Mouse (Mus musculus): ENCODE data around the gene Rnf167. TPM values are rescaled to one million over a fixed set of nuclear protein-coding genes. Genes with fewer than 3 reads are reported as not detected.
A peak's percentile ranks its signal among the peaks of the same experiment; 100 is the strongest.

Gene Rnf167
- polyA plus RNA-seq, 1 experiment from 2014 or later: 111 TPM

GRCm38 (mm10) chr11:70664741-70665140 is 17.7 kb downstream of the Rnf167 start:
- no peak overlapping the region for H3K9ac ChIP-seq (ENCODE audit: low read length)
- WGBS: 92% methylated on average over 9 of the region's 9 CpGs
- H3K4me1 ChIP-seq (ENCODE audit: control insufficient read depth, insufficient read depth, low read length): peaks cover 10% of the 10 kb centered on the region
- H3K4me2 ChIP-seq (ENCODE audit: low read depth, low read length): no peak overlapping the region
- no peak for ATAC-seq (ENCODE audit: insufficient read depth, low FRiP score)
- H3K27me3 ChIP-seq (ENCODE audit: control insufficient read depth, insufficient read depth, low read length): no peaks in the 10 kb centered on the region
- H3K9me3 ChIP-seq (replicated peaks; ENCODE audit: control insufficient read depth, low read length): no peaks in the 10 kb centered on the region
- no peak overlapping the region for H3K27ac ChIP-seq (ENCODE audit: low read length)
- H3K4me3 ChIP-seq (replicated peaks; ENCODE audit: low read length): no peak overlapping the region
- H3K36me3 ChIP-seq (ENCODE audit: control insufficient read depth, insufficient read depth, low read length): peaks cover 15% of the 10 kb centered on the region

GRCm38 (mm10) chr11:70666687-70667086 is 19.7 kb downstream of the Rnf167 start:
- Histone ChIP-seq H3K27ac (ENCODE audit: low read length) (no peak overlapping the region), H3K9me3 (replicated peaks; ENCODE audit: control insufficient read depth, low read length) (no peaks in the 10 kb centered on the region), H3K4me1 (ENCODE audit: control insufficient read depth, insufficient read depth, low read length) (peaks cover 21% of the 10 kb centered on the region), H3K27me3 (ENCODE audit: control insufficient read depth, insufficient read depth, low read length) (no peaks in the 10 kb centered on the region), H3K4me2 (ENCODE audit: low read depth, low read length) (no peak overlapping the region), H3K9ac (ENCODE audit: low read length) (no peak overlapping the region), H3K4me3 (replicated peaks; ENCODE audit: low read length) (no peak overlapping the region), H3K36me3 (ENCODE audit: control insufficient read depth, insufficient read depth, low read length) (peaks cover 15% of the 10 kb centered on the region)
- 93% methylated on average over 8 of the region's 8 CpGs for WGBS
- no peak for ATAC-seq (ENCODE audit: insufficient read depth, low FRiP score)

DNA sequence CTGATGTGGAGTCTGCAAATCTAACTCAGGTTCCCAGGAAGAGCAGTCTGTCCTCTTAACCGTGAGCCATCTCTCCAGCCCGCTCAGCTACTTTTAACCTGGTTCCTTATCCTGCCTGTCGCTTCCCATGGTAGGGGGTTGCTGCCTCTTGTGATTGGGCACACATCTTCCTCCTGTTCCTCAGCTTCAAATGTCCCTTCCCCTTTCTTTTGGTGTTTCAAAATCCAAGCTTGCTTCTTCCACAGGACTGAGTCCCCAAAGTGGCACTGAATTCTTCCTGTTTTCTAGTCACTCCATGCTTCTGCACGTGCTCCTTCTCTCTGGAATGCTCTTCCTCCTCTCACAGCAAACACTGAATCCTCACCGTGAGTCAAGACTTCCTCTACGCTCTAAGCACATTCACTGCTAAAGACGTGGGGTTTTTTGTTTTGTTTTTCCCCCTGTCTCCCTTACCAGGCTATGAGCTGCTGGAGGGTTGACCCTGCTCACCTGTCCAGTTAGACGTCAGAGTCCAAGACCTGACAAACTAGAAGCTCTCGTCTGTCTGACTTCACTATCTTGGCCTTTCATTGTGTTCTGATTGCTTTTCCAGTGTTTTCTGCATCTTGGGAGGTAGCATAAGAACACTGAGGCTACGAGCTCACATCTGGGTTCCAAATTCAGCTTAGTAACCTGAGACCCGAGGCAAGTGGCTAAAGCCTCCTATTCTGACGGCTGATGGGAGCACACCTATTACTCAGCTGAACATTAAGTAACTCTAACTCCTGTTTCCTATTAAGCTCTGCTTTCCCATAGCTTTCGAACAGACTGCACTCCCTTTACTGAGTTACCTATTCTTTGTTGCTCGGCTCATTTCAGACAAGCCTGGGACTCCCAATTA is 20.5 kb downstream of the Rnf167 start:
- H3K9ac ChIP-seq (ENCODE audit: low read length): peak overlapping the region; percentile 82
- peaks cover 15% of the 10 kb centered on the region for H3K36me3 ChIP-seq (ENCODE audit: control insufficient read depth, insufficient read depth, low read length)
- peaks cover 21% of the 10 kb centered on the region for H3K4me1 ChIP-seq (ENCODE audit: control insufficient read depth, insufficient read depth, low read length)
- peak overlapping the region; percentile 99 for H3K27ac ChIP-seq (ENCODE audit: low read length)
- no peaks in the 10 kb centered on the region for H3K9me3 ChIP-seq (replicated peaks; ENCODE audit: control insufficient read depth, low read length)
- ATAC-seq (ENCODE audit: insufficient read depth, low FRiP score): no peak
- peak overlapping the region; percentile 94 for H3K4me2 ChIP-seq (ENCODE audit: low read depth, low read length)
- peak overlapping the region; percentile 73 for H3K4me3 ChIP-seq (replicated peaks; ENCODE audit: low read length)
- no peaks in the 10 kb centered on the region for H3K27me3 ChIP-seq (ENCODE audit: control insufficient read depth, insufficient read depth, low read length)
- WGBS: 60% methylated on average over 14 of the region's 14 CpGs

GRCm38 (mm10) chr11:70668335-70668770 is 21.3 kb downstream of the Rnf167 start:
- Histone ChIP-seq H3K36me3 (ENCODE audit: control insufficient read depth, insufficient read depth, low read length) (peaks cover 15% of the 10 kb centered on the region), H3K9me3 (replicated peaks; ENCODE audit: control insufficient read depth, low read length) (no peaks in the 10 kb centered on the region), H3K4me1 (ENCODE audit: control insufficient read depth, insufficient read depth, low read length) (peaks cover 21% of the 10 kb centered on the region), H3K27ac (ENCODE audit: low read length) (peak overlapping the region; percentile 99), H3K4me3 (replicated peaks; ENCODE audit: low read length) (peak overlapping the region; percentile 73), H3K9ac (ENCODE audit: low read length) (peak overlapping the region; percentile 82), H3K27me3 (ENCODE audit: control insufficient read depth, insufficient read depth, low read length) (no peaks in the 10 kb centered on the region), H3K4me2 (ENCODE audit: low read depth, low read length) (peak overlapping the region; percentile 94)
- ATAC-seq (ENCODE audit: insufficient read depth, low FRiP score): peak; percentile 59; the same call in 1 of the 2 replicates
- under 1% methylated on average over 15 of the region's 15 CpGs for WGBS

- Histone ChIP-seq H3K27ac (ENCODE audit: low read length) (peak within 1 kb of the TSS; percentile 99), H3K36me3 (ENCODE audit: control insufficient read depth, insufficient read depth, low read length) (peaks cover 11% of the 10 kb centered on the region), H3K4me2 (ENCODE audit: low read depth, low read length) (peak within 1 kb of the TSS; percentile 94), H3K9ac (ENCODE audit: low read length) (peak within 1 kb of the TSS; percentile 84), H3K4me3 (replicated peaks; ENCODE audit: low read length) (peak within 1 kb of the TSS; percentile 73), H3K4me1 (ENCODE audit: control insufficient read depth, insufficient read depth, low read length) (peaks cover 21% of the 10 kb centered on the region), H3K27me3 (ENCODE audit: control insufficient read depth, insufficient read depth, low read length) (no peaks in the 10 kb centered on the region), H3K9me3 (replicated peaks; ENCODE audit: control insufficient read depth, low read length) (no peaks in the 10 kb centered on the region)
- under 1% methylated on average over 44 of the region's 44 CpGs for WGBS
- ATAC-seq (ENCODE audit: insufficient read depth, low FRiP score): peak; percentile 96
Observed at GRCm38 (mm10) chr11:70668771-70669505, 21.9 kb downstream of the Rnf167 start, which contains the start of gene Spag7. Spag7 (minus strand) TSS chr11:70669416.

GRCm38 (mm10) chr11:70669582-70670345 is 22.7 kb downstream of the Rnf167 start:
- Histone ChIP-seq H3K4me3 (replicated peaks; ENCODE audit: low read length) (peak overlapping the region; percentile 73), H3K36me3 (ENCODE audit: control insufficient read depth, insufficient read depth, low read length) (peaks cover 2% of the 10 kb centered on the region; the same call in 1 of the 2 replicates), H3K4me2 (ENCODE audit: low read depth, low read length) (peak overlapping the region; percentile 87), H3K9ac (ENCODE audit: low read length) (peak overlapping the region; percentile 84), H3K9me3 (replicated peaks; ENCODE audit: control insufficient read depth, low read length) (no peaks in the 10 kb centered on the region), H3K27ac (ENCODE audit: low read length) (peak overlapping the region; percentile 99), H3K4me1 (ENCODE audit: control insufficient read depth, insufficient read depth, low read length) (peaks cover 21% of the 10 kb centered on the region), H3K27me3 (ENCODE audit: control insufficient read depth, insufficient read depth, low read length) (no peaks in the 10 kb centered on the region)
- 0% methylated on average over 31 of the region's 31 CpGs for WGBS
- peak; percentile 15; the same call in 1 of the 2 replicates for ATAC-seq (ENCODE audit: insufficient read depth, low FRiP score)

- H3K9ac ChIP-seq (ENCODE audit: low read length): peak overlapping the region; percentile 84
- H3K4me1 ChIP-seq (ENCODE audit: control insufficient read depth, insufficient read depth, low read length): peaks cover 21% of the 10 kb centered on the region
- ATAC-seq (ENCODE audit: insufficient read depth, low FRiP score): no peak
- H3K4me2 ChIP-seq (ENCODE audit: low read depth, low read length): peak overlapping the region; percentile 87
- H3K9me3 ChIP-seq (replicated peaks; ENCODE audit: control insufficient read depth, low read length): no peaks in the 10 kb centered on the region
- H3K36me3 ChIP-seq (ENCODE audit: control insufficient read depth, insufficient read depth, low read length): 0 out of 2 replicates have a peak, but pooled peaks cover 5% of the 10 kb centered on the region
- WGBS: 35% methylated on average over 14 of the region's 14 CpGs
- H3K27ac ChIP-seq (ENCODE audit: low read length): peak overlapping the region; percentile 99
- no peaks in the 10 kb centered on the region for H3K27me3 ChIP-seq (ENCODE audit: control insufficient read depth, insufficient read depth, low read length)
- peak overlapping the region; percentile 73 for H3K4me3 ChIP-seq (replicated peaks; ENCODE audit: low read length)
Observed at GRCm38 (mm10) chr11:70670483-70670882, 23.4 kb downstream of the Rnf167 start.

DNA sequence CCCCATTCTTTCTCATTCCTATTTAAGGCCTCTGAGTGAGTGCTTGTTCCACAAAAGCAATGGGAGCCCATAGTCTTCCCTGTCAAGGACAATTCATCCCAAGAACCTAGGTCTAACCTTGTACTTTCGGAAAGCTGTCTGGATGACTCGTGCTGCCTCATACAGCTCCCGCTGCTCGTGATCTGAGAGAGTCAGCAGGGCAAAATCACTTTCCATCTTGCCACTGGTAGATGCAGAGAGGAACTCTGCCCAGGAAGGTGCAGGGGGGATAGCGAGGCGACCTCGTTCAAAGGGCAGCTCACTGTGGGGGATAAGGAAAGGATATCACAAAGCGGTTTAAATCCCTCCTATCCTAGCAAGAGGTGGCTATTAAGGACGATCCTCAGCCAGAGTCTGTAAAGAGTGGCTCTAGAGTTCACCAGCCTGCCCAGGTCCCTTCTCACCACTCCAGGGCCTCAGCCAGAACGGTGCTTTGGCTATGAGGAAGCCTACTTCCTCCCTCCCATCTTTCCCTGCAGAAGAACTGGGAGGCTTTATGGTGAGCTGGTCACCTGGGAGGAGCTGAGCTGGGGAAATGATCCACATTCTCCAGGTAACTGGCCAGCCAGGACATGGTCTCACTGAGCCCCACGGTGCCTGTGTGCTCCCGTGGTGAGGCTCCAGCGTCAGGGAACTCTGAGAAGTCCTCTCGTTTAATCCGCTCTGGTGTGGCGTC is 24.5 kb downstream of the Rnf167 start:
- Histone ChIP-seq H3K36me3 (ENCODE audit: control insufficient read depth, insufficient read depth, low read length) (0 out of 2 replicates have a peak, but pooled peaks cover 5% of the 10 kb centered on the region), H3K4me1 (ENCODE audit: control insufficient read depth, insufficient read depth, low read length) (peaks cover 21% of the 10 kb centered on the region), H3K9me3 (replicated peaks; ENCODE audit: control insufficient read depth, low read length) (no peaks in the 10 kb centered on the region), H3K4me2 (ENCODE audit: low read depth, low read length) (no peak overlapping the region), H3K27me3 (ENCODE audit: control insufficient read depth, insufficient read depth, low read length) (no peaks in the 10 kb centered on the region), H3K9ac (ENCODE audit: low read length) (0 out of 2 replicates have a peak overlapping the region, but pooled peaks have one; percentile 7), H3K27ac (ENCODE audit: low read length) (no peak overlapping the region), H3K4me3 (replicated peaks; ENCODE audit: low read length) (no peak overlapping the region)
- ATAC-seq (ENCODE audit: insufficient read depth, low FRiP score): no peak
- 86% methylated on average over 16 of the region's 16 CpGs for WGBS
